Mouse (Mus musculus): Measurements from ENCODE around the gene Lca5l.

Lca5l gene

GRCm38 (mm10) chr16:96191531-96192506 lies at the start of gene Lca5l:
TSS of gene Lca5l (minus strand) at chr16:96192271.
- DNase-seq = peak; percentile 99

- no peak for DNase-seq
Measured at GRCm38 (mm10) chr16:96235366-96235970, 43.4 kb upstream of the Lca5l start, which contains the start of gene B3galt5. TSS of gene B3galt5 (plus strand) at chr16:96235801.

- DNase-seq = no peak
Measured at GRCm38 (mm10) chr16:96233996-96234395, 41.9 kb upstream of the Lca5l start.

GRCm38 (mm10) chr16:96231974-96232373 lies 39.9 kb upstream of the Lca5l start:
- DNase-seq = no peak

GRCm38 (mm10) chr16:96231251-96231650 lies 39.2 kb upstream of the Lca5l start:
- DNase-seq = no peak

GRCm38 (mm10) chr16:96230411-96230810 lies 38.3 kb upstream of the Lca5l start:
- DNase-seq = peak; percentile 54

GRCm38 (mm10) chr16:96229044-96229555 lies 37.0 kb upstream of the Lca5l start:
- no peak for DNase-seq

- no peak for DNase-seq
Measured at GRCm38 (mm10) chr16:96228438-96228837, 36.4 kb upstream of the Lca5l start.

GRCm38 (mm10) chr16:96222452-96222851 lies 30.4 kb upstream of the Lca5l start:
- no peak for DNase-seq

GRCm38 (mm10) chr16:96221959-96222358 lies 29.9 kb upstream of the Lca5l start:
- no peak for DNase-seq

- no peak for DNase-seq
Measured at GRCm38 (mm10) chr16:96221491-96221890, 29.4 kb upstream of the Lca5l start.

GRCm38 (mm10) chr16:96213027-96213426 lies 21.0 kb upstream of the Lca5l start:
- DNase-seq = no peak

- DNase-seq = no peak
Measured at GRCm38 (mm10) chr16:96210856-96211255, 18.8 kb upstream of the Lca5l start.

- DNase-seq = no peak
Measured at GRCm38 (mm10) chr16:96209789-96210188, 17.7 kb upstream of the Lca5l start.

- no peak for DNase-seq
Measured at GRCm38 (mm10) chr16:96201485-96202232, 9.6 kb upstream of the Lca5l start.

- no peak for DNase-seq
Measured at GRCm38 (mm10) chr16:96200702-96201028, 8.6 kb upstream of the Lca5l start.

GRCm38 (mm10) chr16:96199913-96200701 lies 8.0 kb upstream of the Lca5l start, which contains the start of gene Sh3bgr:
TSS of gene Sh3bgr (plus strand) at chr16:96200450.
- peak; percentile 78 for DNase-seq

GRCm38 (mm10) chr16:96187619-96188018 lies 4.5 kb downstream of the Lca5l start:
- no peak for DNase-seq

GRCm38 (mm10) chr16:96179156-96179555 lies 12.9 kb downstream of the Lca5l start:
- DNase-seq = no peak

GRCm38 (mm10) chr16:96175399-96175798 lies 16.7 kb downstream of the Lca5l start:
- DNase-seq = no peak

GRCm38 (mm10) chr16:96173648-96174047 lies 18.4 kb downstream of the Lca5l start:
- DNase-seq = no peak

- DNase-seq = no peak
Measured at GRCm38 (mm10) chr16:96168837-96169236, 23.2 kb downstream of the Lca5l start.

Measured in kidney, adult 11 months (tissue).